Mouse (Mus musculus): ENCODE measurements around the gene Katnal1.

The Katnal1 gene

DNA sequence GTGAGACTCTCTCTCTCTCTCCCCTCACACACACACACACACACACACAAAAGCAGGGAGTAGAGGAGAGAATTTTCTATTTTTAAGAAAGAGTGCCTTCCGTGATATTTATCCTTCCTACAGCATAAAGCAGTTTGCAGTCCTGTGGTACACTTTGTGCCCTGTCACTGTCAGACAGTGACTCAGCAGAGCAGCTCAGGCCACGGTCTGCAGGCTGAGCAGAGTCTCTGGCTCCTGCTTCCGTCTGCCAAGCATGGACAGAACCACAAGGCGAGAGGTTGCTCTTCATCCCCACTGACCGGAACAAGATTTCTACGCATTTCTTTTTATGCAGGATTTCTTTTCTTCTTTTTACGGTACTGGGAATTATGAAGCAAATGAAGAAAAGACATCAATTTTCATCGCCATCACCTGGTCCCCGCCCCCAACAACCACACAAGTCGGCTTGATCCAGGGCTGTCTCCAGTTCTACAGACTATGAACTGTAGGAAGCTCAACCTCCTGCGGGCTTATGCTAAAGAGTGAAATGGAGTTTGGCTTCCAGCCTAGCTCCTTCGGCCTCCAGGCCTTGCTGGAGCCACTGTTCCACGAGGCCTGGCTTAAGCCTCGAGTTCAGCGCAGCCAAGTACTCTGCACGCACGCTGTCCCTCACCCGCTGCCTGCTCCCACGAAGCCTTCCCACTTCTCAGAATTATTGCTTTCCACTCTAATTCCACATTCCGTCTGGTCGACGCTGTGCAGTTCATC lies 25.4 kb upstream of the Katnal1 start:
- DNase-seq (ENCODE audit: low read depth): no peak

DNA sequence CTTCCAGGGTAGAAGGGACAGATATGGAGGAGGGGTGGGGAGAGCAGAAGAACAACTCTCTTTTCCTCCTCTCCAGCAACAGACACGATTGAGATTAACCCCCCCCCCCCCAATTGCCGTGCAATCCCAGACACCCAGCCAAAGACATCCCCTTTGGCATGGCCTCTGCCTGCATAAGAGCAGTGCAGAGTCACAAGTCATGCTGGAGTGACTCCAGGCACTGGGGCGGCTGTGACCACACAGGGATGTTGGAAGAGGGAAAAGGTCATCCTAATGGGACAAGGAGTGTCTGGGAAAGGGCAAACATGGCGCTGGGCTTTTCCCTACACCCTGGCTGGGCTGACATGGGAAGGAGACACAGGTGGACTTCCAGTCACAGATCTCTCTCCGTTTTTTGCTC lies 24.0 kb upstream of the Katnal1 start:
- DNase-seq (ENCODE audit: low read depth): no peak

DNA sequence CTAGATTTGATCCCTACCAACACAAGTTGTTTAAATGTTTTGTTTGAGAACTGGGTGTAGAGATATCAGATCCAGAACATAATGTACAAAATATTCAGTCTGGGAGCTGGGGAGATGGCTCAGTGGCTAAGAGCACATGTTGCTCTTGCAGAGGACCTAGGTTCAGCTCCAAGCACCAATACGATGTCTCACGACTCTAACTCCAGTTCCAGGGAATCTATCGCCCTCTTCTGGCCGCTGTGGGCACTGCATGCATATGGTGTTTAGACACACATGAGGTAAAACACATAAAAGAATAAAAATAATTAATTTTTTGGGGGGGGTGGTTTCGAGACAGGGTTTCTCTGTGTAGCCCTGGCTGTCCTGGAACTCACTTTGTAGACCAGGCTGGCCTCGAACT lies 23.3 kb upstream of the Katnal1 start:
- DNase-seq (ENCODE audit: low read depth): peak; percentile 76

DNA sequence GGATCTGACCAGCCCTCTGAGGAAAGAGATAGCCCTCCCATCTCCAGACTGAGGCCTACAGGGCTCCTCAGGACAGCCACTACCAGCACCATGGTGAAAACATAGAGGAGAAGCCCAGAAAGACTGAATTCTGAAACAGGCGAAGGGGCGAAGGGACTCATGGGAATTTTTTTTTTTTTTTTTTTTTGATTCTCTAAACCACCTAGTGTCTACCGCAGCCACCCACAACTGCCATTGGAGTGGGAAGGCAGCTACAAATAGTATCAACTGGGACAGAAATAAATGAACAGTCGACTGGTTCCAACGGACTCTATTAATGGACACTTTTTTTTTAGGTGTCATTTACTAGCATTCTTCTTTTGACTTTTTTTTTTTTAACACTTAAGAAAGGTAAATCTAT lies 22.2 kb upstream of the Katnal1 start:
- no peak for DNase-seq (ENCODE audit: low read depth)

DNA sequence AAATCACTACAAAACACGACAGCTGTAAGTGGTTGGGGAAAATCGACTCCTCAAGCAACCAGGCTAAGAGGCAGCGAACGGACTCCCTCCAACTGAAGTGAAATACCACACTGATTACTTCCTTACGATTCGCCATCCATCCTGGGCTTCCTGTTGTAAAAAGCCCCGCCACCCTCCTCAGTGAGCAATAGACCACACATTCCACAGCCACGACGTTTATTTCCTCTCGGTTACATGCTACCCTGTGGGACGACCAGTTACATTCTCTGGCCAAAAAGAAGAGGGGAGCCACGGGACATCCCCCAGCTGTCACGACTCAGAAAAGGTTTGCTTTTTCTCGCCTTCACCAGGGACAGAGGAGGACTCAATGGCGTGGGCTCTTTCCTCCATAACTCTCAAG lies 20.9 kb upstream of the Katnal1 start:
- DNase-seq (ENCODE audit: low read depth): no peak

DNA sequence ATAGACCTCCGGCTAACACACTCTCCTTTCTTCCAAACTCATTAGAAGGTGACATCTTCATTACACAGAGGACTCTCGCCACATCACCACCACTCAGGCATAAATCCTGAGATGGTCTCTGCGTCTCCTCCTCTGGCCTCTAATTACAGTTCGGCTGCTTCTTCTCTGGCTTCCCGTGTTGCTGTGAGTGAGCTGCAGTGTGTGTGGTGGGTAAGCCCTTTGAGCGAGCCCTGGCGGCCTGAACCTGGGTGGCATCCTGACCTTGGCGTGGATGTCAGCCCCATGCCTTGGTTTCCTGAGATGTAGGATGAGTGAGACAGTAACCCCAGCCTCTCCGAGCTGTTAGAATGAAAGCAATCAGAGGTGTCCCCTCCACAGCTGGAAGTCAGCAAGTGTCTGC lies 19.5 kb upstream of the Katnal1 start:
- no peak for DNase-seq (ENCODE audit: low read depth)

DNA sequence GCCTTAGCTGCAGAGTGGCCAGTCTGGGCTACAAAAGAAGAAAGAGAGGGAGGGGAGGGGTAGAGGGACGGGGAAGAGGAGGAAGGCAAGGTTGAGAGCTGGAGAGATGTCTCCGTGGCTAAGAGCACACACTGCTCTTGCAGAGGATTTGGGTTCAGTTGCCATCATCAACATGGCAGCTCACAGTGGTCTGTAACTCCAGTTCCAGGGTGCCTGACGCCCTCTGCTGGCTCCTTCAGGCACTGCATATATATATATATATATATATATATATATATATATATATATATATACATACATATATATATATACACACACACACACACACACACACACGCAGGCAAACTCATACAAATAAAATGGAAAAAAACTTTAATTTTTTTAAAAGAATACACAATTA lies 18.3 kb upstream of the Katnal1 start:
- DNase-seq (ENCODE audit: low read depth): peak; percentile 40

DNA sequence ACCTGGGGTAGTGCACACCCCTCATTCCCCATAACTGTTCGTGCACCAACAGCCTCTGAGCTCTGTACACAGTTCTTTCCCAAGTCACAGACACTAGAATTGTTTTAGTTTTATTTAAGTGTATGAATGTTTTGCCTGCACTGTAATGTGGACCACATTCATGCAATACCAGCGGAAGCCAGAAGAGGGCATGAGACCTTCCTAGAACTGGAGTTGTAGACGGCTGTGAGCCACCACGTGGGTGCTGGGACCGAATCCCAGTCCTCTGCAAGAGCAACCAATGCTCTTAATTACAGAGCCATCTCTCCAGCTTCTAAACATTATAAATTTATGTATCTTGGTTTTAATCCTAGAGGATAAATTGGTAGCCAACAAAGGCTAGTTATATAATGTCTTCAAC lies 17.7 kb upstream of the Katnal1 start:
- peak; percentile 62 for DNase-seq (ENCODE audit: low read depth)

DNA sequence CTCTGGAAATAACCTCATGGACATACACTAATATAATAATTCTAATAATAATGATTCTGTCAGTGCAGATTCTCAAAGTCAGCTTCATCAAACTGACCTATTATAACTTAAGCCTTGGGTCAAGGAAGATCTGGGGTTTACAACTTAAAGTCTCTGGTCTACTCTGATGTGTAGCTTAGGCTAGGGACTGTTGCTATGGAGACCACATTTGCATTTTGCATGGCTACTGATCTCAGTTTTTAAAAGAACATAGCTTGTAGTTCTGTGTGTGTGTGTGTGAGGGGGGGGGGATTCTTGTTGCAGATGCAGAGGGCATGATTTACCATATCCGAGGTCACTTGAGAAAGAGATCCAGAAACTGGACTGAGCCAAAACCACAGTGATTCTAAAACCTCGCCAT lies 16.6 kb upstream of the Katnal1 start:
- no peak for DNase-seq (ENCODE audit: low read depth)

DNA sequence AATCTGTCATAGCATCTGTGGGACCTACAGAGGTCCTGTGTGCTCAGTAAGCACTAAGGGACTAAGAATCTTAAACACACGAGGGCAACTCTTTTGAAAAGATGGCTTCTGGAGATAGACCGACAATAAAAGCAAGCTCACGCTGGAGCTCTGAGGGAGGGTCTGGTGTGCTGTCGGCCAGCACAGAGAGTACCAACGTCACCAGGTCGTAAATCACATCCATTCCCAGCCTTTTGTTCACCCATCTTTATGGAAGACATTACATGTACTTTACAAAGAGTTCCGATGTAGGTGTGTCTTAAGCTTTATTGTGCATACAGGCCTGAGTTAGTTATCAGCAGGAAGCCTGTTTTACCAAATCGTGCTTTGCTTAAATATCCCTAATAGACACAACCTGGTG lies 14.9 kb upstream of the Katnal1 start:
- DNase-seq (ENCODE audit: low read depth): no peak

DNA sequence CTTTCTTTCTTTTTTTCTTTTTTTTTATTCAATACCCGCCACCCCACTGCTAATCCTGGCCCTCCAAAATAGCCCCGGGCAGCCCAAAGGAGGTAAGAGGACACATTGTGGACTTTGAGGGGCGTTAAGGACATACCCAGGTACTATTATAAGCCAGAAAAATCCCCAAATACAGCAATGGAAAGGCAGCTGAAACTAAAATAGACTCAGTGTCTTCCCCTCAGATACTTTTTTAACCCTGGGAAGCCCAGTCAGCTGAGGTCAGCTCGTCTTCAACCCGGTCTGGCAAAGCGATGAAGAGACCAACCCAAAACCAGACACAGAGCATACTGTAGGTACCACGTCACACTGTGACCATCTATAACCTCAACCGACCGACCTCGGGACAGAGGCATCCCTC lies 14.3 kb upstream of the Katnal1 start:
- DNase-seq (ENCODE audit: low read depth): no peak

DNA sequence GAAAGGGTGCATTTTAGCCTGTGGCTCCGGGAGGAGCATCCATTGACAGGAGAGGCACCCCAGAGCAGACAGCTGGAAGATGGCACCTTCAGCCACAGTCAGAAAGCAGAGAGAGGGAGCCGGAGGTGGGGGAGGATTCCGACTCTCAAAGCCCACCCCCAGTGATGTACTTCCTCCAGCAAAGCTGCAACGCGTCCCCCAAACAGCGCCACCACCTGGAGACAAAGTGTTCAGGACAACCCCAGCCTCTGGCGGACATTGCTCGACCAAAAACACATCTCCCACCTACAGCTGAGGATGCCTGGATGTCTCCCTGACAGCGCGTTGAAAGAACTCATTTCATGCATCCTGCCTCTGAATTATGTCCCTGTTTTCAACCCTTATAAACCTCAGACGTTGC lies 13.8 kb upstream of the Katnal1 start:
- no peak for DNase-seq (ENCODE audit: low read depth)

DNA sequence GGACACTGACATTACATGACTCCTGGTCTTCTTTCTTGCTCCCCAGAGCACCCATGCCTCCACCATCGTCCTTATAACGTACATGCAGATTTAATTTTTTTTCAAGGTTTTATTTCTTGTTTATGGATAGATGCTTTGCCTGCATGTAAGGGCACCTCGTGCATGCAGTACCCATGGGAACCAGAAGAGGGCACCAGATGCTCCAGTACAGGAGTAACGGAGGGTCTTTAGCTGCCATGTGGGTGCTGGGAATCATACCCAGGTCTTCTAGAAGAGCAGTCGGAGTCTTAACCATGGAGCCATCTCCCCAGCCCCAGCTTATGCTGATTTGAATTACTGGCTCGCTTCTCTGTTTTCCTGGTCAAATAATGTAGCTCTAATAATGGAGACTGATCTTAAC lies 13.2 kb upstream of the Katnal1 start:
- peak; percentile 55 for DNase-seq (ENCODE audit: low read depth)

DNA sequence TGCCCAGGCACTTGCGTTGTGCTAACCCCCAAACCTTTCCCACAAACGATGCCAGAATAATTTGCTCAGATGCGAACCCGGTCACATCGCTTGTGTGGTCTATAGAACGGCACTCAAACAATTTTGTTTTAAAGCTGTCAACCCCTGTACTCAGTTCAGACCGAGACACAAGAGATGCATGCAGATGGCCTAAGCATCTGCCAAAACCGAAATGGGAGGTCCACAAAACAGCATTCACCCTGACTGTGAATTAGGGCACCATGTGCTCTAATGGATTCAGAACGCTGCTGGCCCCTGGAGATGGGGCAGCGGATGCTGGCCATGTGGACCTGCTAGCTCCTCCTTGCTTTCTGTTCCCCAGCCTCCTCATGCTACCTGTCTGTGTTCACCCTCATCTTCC lies 12.7 kb upstream of the Katnal1 start:
- no peak for DNase-seq (ENCODE audit: low read depth)

DNA sequence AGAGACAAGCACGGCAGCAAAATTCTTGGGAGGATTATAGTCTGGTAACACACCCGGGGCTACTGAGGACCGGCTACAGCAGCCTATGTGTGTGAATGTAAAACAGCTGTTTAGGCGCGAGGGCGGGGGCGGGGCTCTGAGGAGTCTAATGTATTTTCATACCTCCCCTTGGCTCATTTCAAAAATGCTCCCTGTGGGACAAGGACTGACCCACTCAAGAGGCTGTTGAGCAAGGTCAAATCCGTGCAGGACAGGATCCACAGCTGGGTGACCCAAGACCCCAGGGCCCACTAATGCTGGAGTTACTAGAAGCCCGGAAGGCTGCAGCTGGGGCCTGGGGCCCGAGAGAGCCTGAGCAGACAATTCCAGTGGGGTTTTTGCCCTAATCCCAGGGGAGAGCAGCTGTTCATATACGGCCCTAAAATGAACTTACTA lies 10.8 kb upstream of the Katnal1 start:
- no peak for DNase-seq (ENCODE audit: low read depth)

DNA sequence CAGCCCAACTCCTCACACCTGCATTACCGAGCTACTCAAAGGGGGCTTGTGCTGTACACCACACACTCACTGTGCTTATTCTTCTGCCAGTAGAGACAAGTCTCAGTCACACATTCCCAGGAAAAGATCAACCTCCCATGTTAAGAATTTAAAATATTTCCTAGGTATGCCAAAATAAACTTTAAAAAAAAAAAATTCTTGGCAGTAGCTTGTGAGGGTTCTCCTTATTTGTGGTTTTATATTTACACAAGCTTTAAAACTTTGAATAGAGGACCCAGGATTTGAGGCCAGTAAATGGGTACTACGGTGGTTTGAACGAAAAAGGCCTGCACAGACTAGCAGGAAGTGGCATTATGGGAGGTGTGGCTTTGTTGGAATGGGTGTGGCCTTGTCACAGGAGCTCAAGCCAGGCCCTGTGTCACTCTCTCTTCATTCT lies 7.4 kb upstream of the Katnal1 start:
- DNase-seq (ENCODE audit: low read depth): no peak

DNA sequence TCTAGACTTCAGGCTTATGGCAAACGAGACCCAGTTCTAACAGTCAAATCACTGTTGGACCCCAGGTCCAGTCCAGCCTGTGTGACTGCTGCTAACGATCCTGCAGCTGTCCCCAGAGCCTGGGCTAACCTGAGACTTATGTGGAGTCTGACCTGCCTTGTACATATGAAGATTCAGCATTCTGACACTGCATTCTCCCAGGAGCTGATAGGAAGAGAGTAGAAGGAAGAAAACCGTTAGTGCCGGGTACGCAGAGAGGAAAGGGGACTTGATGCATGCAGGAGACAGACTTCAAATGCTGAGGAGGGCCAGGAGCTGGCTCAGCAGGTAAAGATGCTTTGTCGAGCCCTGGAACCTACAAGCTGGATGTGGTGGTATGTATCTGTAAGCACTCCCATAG lies 6.8 kb upstream of the Katnal1 start:
- no peak for DNase-seq (ENCODE audit: low read depth)

DNA sequence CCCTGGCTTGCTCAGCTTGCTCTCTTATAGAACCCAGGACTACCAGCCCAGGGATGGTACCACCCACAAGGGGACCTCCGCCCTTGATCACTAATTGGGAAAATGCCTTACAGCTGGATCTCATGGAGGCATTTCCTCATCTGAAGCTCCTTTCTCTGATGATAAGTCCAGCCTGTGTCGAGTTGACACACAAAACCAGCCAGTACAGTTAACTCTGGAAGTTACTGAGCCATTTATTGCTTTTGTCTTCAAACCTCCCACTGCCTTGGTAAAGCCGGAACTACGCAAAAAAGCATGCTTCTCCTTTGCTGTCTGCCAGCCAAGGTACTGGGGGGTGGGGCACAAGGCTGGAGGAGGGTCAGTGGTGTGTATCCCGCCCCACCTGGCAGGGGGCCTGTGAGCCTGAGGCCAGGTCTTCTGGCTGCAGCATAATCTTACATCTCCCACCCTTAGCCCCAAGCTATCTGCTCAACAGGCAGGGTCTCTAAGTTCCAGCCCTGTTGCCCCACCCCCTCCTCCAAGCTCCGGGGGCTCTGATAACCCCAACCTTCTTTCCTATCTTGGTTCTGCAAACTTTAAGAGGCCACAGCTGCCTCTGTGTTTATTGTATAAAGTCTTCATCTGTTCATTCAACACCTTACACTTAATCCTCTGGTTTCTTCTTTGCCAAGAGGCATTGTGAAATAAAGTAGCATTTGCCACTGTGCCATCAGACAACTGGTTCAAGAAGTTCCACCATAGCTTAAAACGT lies 6.1 kb upstream of the Katnal1 start:
- no peak for DNase-seq (ENCODE audit: low read depth)

DNA sequence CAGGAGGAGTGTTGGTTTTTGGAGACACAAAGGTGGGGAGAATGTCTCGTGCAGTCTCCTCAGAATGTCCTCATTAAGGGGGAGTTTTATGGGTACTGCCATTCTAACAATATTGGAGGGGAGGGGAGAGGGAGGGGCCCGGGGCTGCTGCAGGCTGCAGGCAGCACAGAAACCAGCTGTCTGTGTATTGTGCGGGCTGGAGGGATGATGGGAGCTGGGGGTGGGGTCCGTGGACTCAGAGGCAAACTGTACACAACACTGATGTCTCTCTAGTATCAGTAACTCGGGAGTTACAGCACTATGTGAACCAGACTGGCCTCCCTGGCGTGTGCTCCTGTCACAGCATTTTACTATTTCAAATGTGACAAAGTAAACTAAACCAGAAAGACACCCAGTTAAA lies 5.3 kb upstream of the Katnal1 start:
- DNase-seq (ENCODE audit: low read depth): no peak

DNA sequence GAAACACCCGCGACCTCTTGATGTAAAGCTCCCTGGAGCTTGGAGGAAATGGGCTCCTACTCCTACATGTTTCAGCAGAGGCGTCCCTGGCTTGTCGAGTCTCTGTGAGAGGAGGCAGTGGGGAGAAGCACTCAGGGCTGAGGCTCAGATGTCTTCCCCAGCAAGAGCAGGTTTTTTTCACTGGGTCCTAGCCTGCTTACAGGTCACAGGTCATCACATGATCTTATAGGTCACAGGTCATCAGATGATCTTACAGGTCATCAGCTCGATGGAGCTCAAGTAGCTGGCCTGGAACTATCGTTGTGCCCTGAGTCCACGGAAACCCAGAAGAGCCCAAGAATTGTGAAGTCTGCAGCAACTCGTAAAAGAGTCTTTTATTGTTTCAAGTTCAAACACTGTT lies 4.6 kb upstream of the Katnal1 start:
- no peak for DNase-seq (ENCODE audit: low read depth)

DNA sequence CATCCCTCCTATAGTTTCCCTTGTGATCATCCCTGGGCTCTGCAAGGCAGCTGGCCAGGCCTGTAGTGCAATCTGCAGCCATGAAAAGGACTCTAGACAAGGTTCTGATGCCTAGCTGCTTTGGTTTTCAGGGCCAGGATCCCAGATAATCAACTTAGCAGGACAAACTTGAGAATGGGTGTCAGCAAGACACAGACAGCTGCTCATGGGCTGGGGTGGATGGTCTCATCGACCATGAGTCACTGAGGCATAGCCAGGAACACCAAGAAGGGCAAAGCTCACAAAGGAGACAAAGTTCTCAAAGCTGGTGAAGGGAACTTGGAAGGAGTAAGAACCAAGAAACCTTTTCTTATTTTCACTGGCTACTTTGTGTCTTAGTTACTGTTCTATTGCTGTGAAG lies 2.2 kb upstream of the Katnal1 start:
- DNase-seq (ENCODE audit: low read depth): no peak

DNA sequence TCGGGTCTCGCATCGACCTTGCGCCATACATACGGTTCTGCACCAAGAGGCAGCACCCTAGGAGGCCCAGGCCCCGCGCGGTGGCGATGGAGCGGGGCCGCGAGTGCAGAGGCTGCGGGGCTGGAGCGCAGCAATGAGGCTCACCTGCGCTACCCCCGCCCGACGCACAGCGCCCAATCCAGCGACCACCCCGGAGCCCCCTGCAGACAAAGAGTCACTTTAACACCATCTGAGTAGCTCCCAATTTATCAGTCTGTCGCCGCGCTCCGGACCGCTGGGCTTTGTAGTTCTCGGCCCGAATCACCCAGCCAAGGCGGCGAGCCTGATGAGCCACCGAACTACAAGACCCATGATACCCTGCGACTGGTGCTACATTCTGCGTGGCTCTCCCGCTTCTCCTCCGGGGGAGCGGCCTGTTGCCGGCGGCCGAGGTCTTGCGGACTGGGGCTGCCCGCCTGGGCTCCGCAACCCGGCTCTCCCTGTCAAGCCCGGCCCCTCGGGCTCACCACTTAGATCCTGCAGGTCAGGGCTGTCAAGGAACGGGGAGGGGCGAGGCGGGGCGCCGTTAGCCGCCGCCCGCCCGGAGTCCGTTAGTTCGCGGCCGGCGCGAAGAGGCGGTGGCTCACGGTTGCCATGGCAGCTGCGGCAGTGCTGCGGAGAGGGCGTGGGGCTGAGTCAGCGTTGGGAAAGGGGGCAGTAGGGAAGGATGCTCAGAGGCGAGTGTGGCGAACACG lies 571 bp downstream of the Katnal1 start:
- peak; percentile 94 for DNase-seq (ENCODE audit: low read depth)

DNA sequence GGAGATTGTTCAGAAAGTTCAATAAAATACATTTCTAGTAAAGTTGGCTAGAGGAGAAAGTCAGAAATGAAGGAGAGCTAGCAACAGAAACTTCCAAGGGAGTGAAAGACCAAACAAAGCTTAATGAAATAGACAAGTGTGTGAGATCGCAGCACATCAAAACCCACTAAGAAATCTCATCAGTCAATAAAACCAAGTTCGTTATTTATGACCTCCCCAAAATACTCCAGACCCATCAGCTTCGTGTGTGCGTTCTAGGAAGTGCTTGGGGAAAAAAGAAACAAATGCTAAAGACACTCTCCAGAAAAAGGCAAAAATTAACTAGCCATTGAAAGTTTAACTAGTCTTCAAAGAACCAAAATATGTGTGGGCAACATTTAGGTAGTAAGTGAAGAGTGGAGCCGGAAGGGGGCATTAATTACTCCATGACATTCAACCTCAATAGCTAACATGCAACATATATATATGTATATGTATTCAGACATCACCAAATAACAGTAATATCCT lies 1.4 kb downstream of the Katnal1 start:
- DNase-seq (ENCODE audit: low read depth): no peak
